ENCODE assay signal across 1 mouse cellular context in genomic region chr1:193172991-193173809, GRCm38 (mm10).
TF ChIP-seq lines count a peak whose summit lies in the region.

No protein-coding gene starts in this region.

TF ChIP-seq in CH12.LX, 34 proteins besides CTCF, POLR2A, EP300 and RAD21:
- TF ChIP-seq USF2 (conservative IDR thresholded peaks at IDR 0.05; ENCODE audit: low read depth, low read length) (no peak), ETS1 (conservative IDR thresholded peaks at IDR 0.05; ENCODE audit: low read depth, low read length) (peak; percentile 46; the same call in 1 of the 2 replicates), NELFE (IDR thresholded peaks at IDR 0.05; ENCODE audit: low read depth, low read length) (peak; percentile 96), HCFC1 (IDR thresholded peaks at IDR 0.05; ENCODE audit: low read depth, low read length) (peak; percentile 82), CHD2 (IDR thresholded peaks at IDR 0.05; ENCODE audit: low read length) (peak; percentile 60; the same call in 1 of the 2 replicates), MAX (IDR thresholded peaks at IDR 0.05; ENCODE audit: low read length) (peak; percentile 83), PAX5 (IDR thresholded peaks at IDR 0.05; ENCODE audit: low read length) (no peak), MAZ (IDR thresholded peaks at IDR 0.05; ENCODE audit: low read depth, low read length) (peak; percentile 78; the same call in 1 of the 2 replicates), BHLHE40 (IDR thresholded peaks at IDR 0.05; ENCODE audit: low read depth, low read length) (peak; percentile 94), ZMIZ1 (IDR thresholded peaks at IDR 0.05; ENCODE audit: low read depth, low read length) (peak; percentile 80), SIN3A (IDR thresholded peaks at IDR 0.05; ENCODE audit: low read length) (peak; percentile 94), SMC3 (IDR thresholded peaks at IDR 0.05; ENCODE audit: low read depth, low read length) (no peak; the same call in none of the 2 replicates), E2F4 (IDR thresholded peaks at IDR 0.05; ENCODE audit: insufficient replicate concordance, low read depth, low read length) (peak; percentile 68; the same call in 1 of the 2 replicates), CHD1 (IDR thresholded peaks at IDR 0.05; ENCODE audit: low read depth, low read length) (peak; percentile 80; the same call in 1 of the 2 replicates), IRF4 (IDR thresholded peaks at IDR 0.05; ENCODE audit: low read depth, low read length) (peak; percentile 57), MAFK (IDR thresholded peaks at IDR 0.05; ENCODE audit: insufficient replicate concordance, low read length) (no peak), USF1 (IDR thresholded peaks at IDR 0.05; ENCODE audit: low read depth, low read length) (no peak), MYC (IDR thresholded peaks at IDR 0.05; ENCODE audit: low read depth, low read length) (peak; percentile 86), MEF2A (IDR thresholded peaks at IDR 0.05; ENCODE audit: borderline replicate concordance, low read depth, low read length) (peak; percentile 68), POLR2AphosphoS2 (IDR thresholded peaks at IDR 0.05; ENCODE audit: low read depth, low read length) (peak; percentile 86; the same call in 1 of the 2 replicates), JUND (conservative IDR thresholded peaks at IDR 0.05; ENCODE audit: low read depth, low read length) (0 out of 2 replicates have a peak, but pooled peaks have one; percentile 49), NRF1 (IDR thresholded peaks at IDR 0.05; ENCODE audit: low read depth, low read length) (peak; percentile 97), GABPA (IDR thresholded peaks at IDR 0.05; ENCODE audit: insufficient replicate concordance, low read depth, low read length) (peak; percentile 14; the same call in 1 of the 2 replicates), ELF1 (IDR thresholded peaks at IDR 0.05; ENCODE audit: low read depth, low read length) (peak; percentile 94), JUN (IDR thresholded peaks at IDR 0.05; ENCODE audit: insufficient read depth, low read depth, low read length) (peak; percentile 55), UBTF (IDR thresholded peaks at IDR 0.05; ENCODE audit: low read depth, low read length) (no peak), ZC3H11A (IDR thresholded peaks at IDR 0.05; ENCODE audit: low read depth, low read length) (no peak), TBP (conservative IDR thresholded peaks at IDR 0.05; ENCODE audit: low read depth, low read length) (peak; percentile 81), RCOR1 (conservative IDR thresholded peaks at IDR 0.05; ENCODE audit: low read depth, low read length) (no peak), ZKSCAN1 (IDR thresholded peaks at IDR 0.05; ENCODE audit: borderline replicate concordance, low read depth, low read length) (no peak), MXI1 (IDR thresholded peaks at IDR 0.05; ENCODE audit: low read depth, low read length) (peak; percentile 88), TCF12 (IDR thresholded peaks at IDR 0.05; ENCODE audit: low read depth, low read length) (peak; percentile 88), ZNF384 (IDR thresholded peaks at IDR 0.05; ENCODE audit: low read depth, low read length) (no peak), KAT2A (IDR thresholded peaks at IDR 0.05; ENCODE audit: insufficient replicate concordance, low read length) (0 out of 2 replicates have a peak, but pooled peaks have one; percentile 55)
